In the genomic region with DNA sequence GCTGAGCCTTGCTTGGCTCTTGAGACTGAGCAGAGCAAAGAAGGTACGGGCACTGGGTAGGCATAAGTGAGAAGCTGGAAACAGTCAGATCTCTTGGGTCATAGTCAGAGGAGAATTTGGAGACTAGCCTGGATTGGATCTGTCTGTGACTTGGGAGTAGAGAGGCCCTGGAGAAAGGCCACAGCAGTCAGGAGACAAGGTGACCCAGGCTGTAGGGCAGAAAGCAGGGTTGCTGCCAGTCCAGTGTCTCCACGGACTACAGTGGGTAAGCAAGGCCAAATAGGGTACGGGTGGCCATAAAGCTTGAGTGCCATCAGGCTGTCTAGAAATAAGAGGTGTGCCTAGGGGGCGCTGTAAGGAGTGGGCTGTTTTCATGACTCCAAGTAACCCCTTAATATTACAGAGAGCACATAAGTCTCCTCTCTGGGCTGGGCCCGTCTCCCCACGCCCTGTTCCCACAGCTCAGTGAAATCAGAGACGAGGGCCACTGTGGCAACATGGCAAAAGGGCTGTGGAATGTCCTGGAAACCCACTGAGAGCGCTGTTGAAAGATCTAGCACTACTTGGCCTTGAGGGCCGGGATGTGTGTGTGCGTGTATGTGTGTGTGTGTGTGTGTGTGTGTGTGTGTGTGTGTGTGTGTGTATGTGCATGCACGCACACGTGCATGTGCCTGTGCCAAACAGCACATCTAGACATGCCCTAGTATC, we compare ENCODE assay signal across 9 mouse cellular contexts. TPM values are rescaled to one million over a fixed set of nuclear protein-coding genes. Genes with fewer than 3 reads are reported as not detected.
DNase-seq lines count a peak whose midpoint lies in the region; ATAC-seq and TF ChIP-seq lines count a peak whose summit lies in the region.
"Had no signal": no experiment of that assay in that cellular context is flagged by ENCODE, and none has a peak within 500 bp of the region (broad histone marks: within the 10 kb centered on the region; RNA-seq: fewer than 3 reads in every experiment).

No protein-coding gene starts in this region.

- WGBS in kidney, postnatal 0 days: 86% methylated on average over 12 of the region's 12 CpGs
- 81% methylated on average over 12 of the region's 12 CpGs for WGBS in kidney, embryonic 16.5 days
- WGBS in lung, postnatal 0 days: 69% methylated on average over 12 of the region's 12 CpGs

- H3K9me3 ChIP-seq in kidney, postnatal 0 days (replicated peaks; ENCODE audit: low read length): no peaks in the 10 kb centered on the region
- H3K9me3 ChIP-seq in kidney, embryonic 16.5 days (ENCODE audit: low read length): no peaks in the 10 kb centered on the region
- no peaks in the 10 kb centered on the region for H3K9me3 ChIP-seq in lung, postnatal 0 days (ENCODE audit: low read length)
- H3K9me3 ChIP-seq: forebrain, embryonic 15.5 days; neural tube, embryonic 12.5 days had no signal

- no peak for ATAC-seq in kidney, postnatal 0 days (replicated peaks; ENCODE audit: low FRiP score, low read depth)
- ATAC-seq in kidney, embryonic 16.5 days (ENCODE audit: low FRiP score, low TSS enrichment): no peak
- ATAC-seq in lung, postnatal 0 days: peak; percentile 85
- ATAC-seq: forebrain, embryonic 15.5 days had no signal

- intact Hi-C loops in gastrocnemius, postnatal 14 days (cut with DNase I; ENCODE audit: low total_unique reads): loop anchor here (2.0 to 10.0 kb wide), 2 partner anchors 63 to 149 kb away; a partner anchor contains a TSS

- no peaks in the 10 kb centered on the region for H3K27me3 ChIP-seq in kidney, postnatal 0 days (ENCODE audit: insufficient read depth, low read length)
- H3K27me3 ChIP-seq in kidney, embryonic 16.5 days (ENCODE audit: insufficient read depth, low read length): no peaks in the 10 kb centered on the region
- no peaks in the 10 kb centered on the region for H3K27me3 ChIP-seq in lung, postnatal 0 days (replicated peaks; ENCODE audit: insufficient read depth, low read length)
- H3K27me3 ChIP-seq: forebrain, embryonic 15.5 days had no signal

- no peaks in the 10 kb centered on the region for H3K36me3 ChIP-seq in kidney, postnatal 0 days (ENCODE audit: insufficient read depth, low read length)
- no peaks in the 10 kb centered on the region for H3K36me3 ChIP-seq in kidney, embryonic 16.5 days (ENCODE audit: insufficient read depth, low read length)
- H3K36me3 ChIP-seq in lung, postnatal 0 days (ENCODE audit: insufficient read depth, low read length): no peaks in the 10 kb centered on the region
- H3K36me3 ChIP-seq: forebrain, embryonic 15.5 days; neural tube, embryonic 12.5 days had no signal

- no peak overlapping the region for H3K9ac ChIP-seq in kidney, postnatal 0 days (ENCODE audit: low read depth, low read length)
- no peak overlapping the region for H3K9ac ChIP-seq in kidney, embryonic 16.5 days (replicated peaks; ENCODE audit: low read length)
- no peak overlapping the region for H3K9ac ChIP-seq in lung, postnatal 0 days (replicated peaks; ENCODE audit: low read depth)
- H3K9ac ChIP-seq: forebrain, embryonic 15.5 days; neural tube, embryonic 12.5 days had no signal

- H3K4me1 ChIP-seq in kidney, postnatal 0 days (replicated peaks; ENCODE audit: insufficient read depth, low read length): peaks cover 7% of the 10 kb centered on the region; the same call in 1 of the 2 replicates
- peaks cover 14% of the 10 kb centered on the region for H3K4me1 ChIP-seq in kidney, embryonic 16.5 days (ENCODE audit: insufficient read depth, low read length)
- H3K4me1 ChIP-seq in lung, postnatal 0 days (ENCODE audit: insufficient read depth, low read depth, low read length): peaks cover 4% of the 10 kb centered on the region; the same call in 1 of the 2 replicates

- TF ChIP-seq EP300 in lung, postnatal 0 days (IDR thresholded peaks at IDR 0.05): peak; percentile 77

- TF ChIP-seq CTCF in kidney, postnatal 0 days (IDR thresholded peaks at IDR 0.05; ENCODE audit: low read depth): peak; percentile 37; the same call in 1 of the 2 replicates
- peak; percentile 47 for TF ChIP-seq CTCF in lung, postnatal 0 days (IDR thresholded peaks at IDR 0.05)

- no peak for DNase-seq in kidney, postnatal 0 days (ENCODE audit: low spot score)
- peak; percentile 14 for DNase-seq in NIH3T3 (ENCODE audit: low read depth)
- peak; percentile 39 for DNase-seq in gastrocnemius, postnatal 14 days
- peak; percentile 85 for DNase-seq in lung, postnatal 0 days (ENCODE audit: low spot score)
- no peak for DNase-seq in left cerebral cortex, adult 11 months (ENCODE audit: low spot score)
- DNase-seq in right cerebral cortex, postnatal 4 days: no peak

- no peak overlapping the region for H3K4me2 ChIP-seq in kidney, postnatal 0 days (ENCODE audit: low read length)
- no peak overlapping the region for H3K4me2 ChIP-seq in kidney, embryonic 16.5 days (replicated peaks; ENCODE audit: low read depth, low read length)
- no peak overlapping the region for H3K4me2 ChIP-seq in lung, postnatal 0 days (replicated peaks; ENCODE audit: low read depth, low read length)
- H3K4me2 ChIP-seq: forebrain, embryonic 15.5 days had no signal

- H3K27ac ChIP-seq in kidney, postnatal 0 days: no peak overlapping the region
- H3K27ac ChIP-seq in kidney, embryonic 16.5 days (ENCODE audit: low read length): no peak overlapping the region
- H3K27ac ChIP-seq in lung, postnatal 0 days (ENCODE audit: low read length): peak overlapping the region; percentile 75
- H3K27ac ChIP-seq: forebrain, embryonic 15.5 days; neural tube, embryonic 12.5 days had no signal

- H3K4me3 ChIP-seq in kidney, postnatal 0 days (replicated peaks; ENCODE audit: low read depth, low read length): no peak overlapping the region
- no peak overlapping the region for H3K4me3 ChIP-seq in kidney, embryonic 16.5 days (ENCODE audit: low read length)
- H3K4me3 ChIP-seq in lung, postnatal 0 days (ENCODE audit: low read depth, low read length): no peak overlapping the region
- H3K4me3 ChIP-seq: forebrain, embryonic 15.5 days; neural tube, embryonic 12.5 days had no signal

RNA-seq across cellular contexts. Expression of a gene that starts 12.5 kb away (rescaled TPM):
- 9.4 and 10.2 TPM in 2 replicates for polyA plus RNA-seq in kidney, postnatal 0 days (2015; fragmentation: Nextera tagmentation; extraction: Ambion mirVana)
- 9.1 and 10.6 TPM in 2 replicates for polyA plus RNA-seq in kidney, embryonic 16.5 days (2015; fragmentation: Nextera tagmentation; extraction: Ambion mirVana)
- total RNA-seq in gastrocnemius, postnatal 14 days (2021): 1 to 10 TPM; 1.5 to 3.0 TPM
- 23.6 and 27.5 TPM in 2 replicates for polyA plus RNA-seq in lung, postnatal 0 days (2015; fragmentation: Nextera tagmentation; extraction: Ambion mirVana)

RNA-seq across cellular contexts. Expression of a gene that starts 22.7 kb away (rescaled TPM):
- 0.19 and 0.25 TPM in 2 replicates for polyA plus RNA-seq in kidney, postnatal 0 days (2015; fragmentation: Nextera tagmentation; extraction: Ambion mirVana)
- 0.26 and 0.39 TPM in 2 replicates for polyA plus RNA-seq in kidney, embryonic 16.5 days (2015; fragmentation: Nextera tagmentation; extraction: Ambion mirVana)
- 1 to 10 TPM; 1.2 to 1.4 TPM for total RNA-seq in gastrocnemius, postnatal 14 days (2021)
- 0.06 TPM in 1 of 2 replicates, not detected in the other for polyA plus RNA-seq in lung, postnatal 0 days (2015; fragmentation: Nextera tagmentation; extraction: Ambion mirVana)

RNA-seq across cellular contexts. Expression of a gene that starts 23.0 kb away (rescaled TPM):
- polyA plus RNA-seq in kidney, postnatal 0 days (2015; fragmentation: Nextera tagmentation; extraction: Ambion mirVana): 2.1 and 4.1 TPM in 2 replicates
- 2.8 and 3.3 TPM in 2 replicates for polyA plus RNA-seq in kidney, embryonic 16.5 days (2015; fragmentation: Nextera tagmentation; extraction: Ambion mirVana)
- total RNA-seq in gastrocnemius, postnatal 14 days (2021): 1 to 10 TPM; 2.4 to 2.7 TPM
- polyA plus RNA-seq in lung, postnatal 0 days (2015; fragmentation: Nextera tagmentation; extraction: Ambion mirVana): 2.3 and 2.7 TPM in 2 replicates

Comparison
In these comparisons a context has a peak if more than half of its experiments do, and no peak if none do; other contexts are left out.
1. DNase-seq: peak in NIH3T3 (single experiment), gastrocnemius, postnatal 14 days (single experiment) and lung, postnatal 0 days (single experiment); none in kidney, postnatal 0 days (single experiment), left cerebral cortex, adult 11 months (single experiment) and right cerebral cortex, postnatal 4 days (single experiment).